Mouse (Mus musculus): Measurements from ENCODE around the gene Cela3b. TPM values are rescaled to one million over a fixed set of nuclear protein-coding genes. Genes with fewer than 3 reads are reported as not detected.

Gene Cela3b
- polyA plus RNA-seq, 1 experiment = not detected

DNA sequence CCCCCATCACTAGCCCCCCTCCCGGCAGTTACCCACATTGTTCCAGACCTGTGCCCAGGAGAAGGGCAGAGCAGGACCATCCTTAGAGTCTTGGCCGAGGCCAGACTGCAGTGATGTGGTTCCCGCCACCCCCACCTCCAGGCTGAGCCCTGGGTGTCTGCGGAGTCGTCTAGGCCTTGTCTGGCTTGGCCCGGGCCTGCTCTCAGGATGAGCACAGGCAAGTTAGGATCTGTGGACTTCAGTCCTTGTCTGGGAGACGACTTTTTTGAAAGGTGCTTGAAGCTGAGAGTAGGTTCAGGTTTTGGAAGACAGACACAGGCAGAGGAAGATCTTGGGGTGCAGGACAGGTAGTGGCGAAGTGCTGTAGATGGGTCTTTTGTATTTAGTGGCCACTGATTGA, 41.0 kb upstream of the Cela3b start:
- Histone ChIP-seq H3K79me2 (ENCODE audit: control insufficient read depth, insufficient read depth) (peaks cover 78% of the 10 kb centered on the region), H3K4me3 (ENCODE audit: insufficient read depth, poor library complexity, severe bottlenecking) (peak overlapping the region; percentile 93), H3K79me3 (ENCODE audit: low read depth) (peaks cover 68% of the 10 kb centered on the region), H3ac (ENCODE audit: control insufficient read depth, insufficient read length, low read depth) (peak overlapping the region; percentile 34), H3K36me3 (ENCODE audit: control insufficient read depth, insufficient read depth) (peaks cover 24% of the 10 kb centered on the region), H3K27me3 (ENCODE audit: control insufficient read depth, insufficient read depth, insufficient read length) (no peaks in the 10 kb centered on the region)
- TF ChIP-seq MYOG (IDR thresholded peaks at IDR 0.05; ENCODE audit: control insufficient read depth, extremely low read depth, insufficient read length) (no peak), FOSL1 (IDR thresholded peaks at IDR 0.05; ENCODE audit: insufficient read depth, low read length, poor library complexity, severe bottlenecking) (no peak), MYOD1 (IDR thresholded peaks at IDR 0.05; ENCODE audit: control insufficient read depth, insufficient read length, low read depth) (no peak), CEBPB (IDR thresholded peaks at IDR 0.05; ENCODE audit: low read depth) (no peak), USF1 (IDR thresholded peaks at IDR 0.05; ENCODE audit: low read depth) (no peak), MAX (IDR thresholded peaks at IDR 0.05) (no peak), CTCF (IDR thresholded peaks at IDR 0.05; ENCODE audit: control insufficient read depth, insufficient read depth, insufficient read length) (no peak)

DNA sequence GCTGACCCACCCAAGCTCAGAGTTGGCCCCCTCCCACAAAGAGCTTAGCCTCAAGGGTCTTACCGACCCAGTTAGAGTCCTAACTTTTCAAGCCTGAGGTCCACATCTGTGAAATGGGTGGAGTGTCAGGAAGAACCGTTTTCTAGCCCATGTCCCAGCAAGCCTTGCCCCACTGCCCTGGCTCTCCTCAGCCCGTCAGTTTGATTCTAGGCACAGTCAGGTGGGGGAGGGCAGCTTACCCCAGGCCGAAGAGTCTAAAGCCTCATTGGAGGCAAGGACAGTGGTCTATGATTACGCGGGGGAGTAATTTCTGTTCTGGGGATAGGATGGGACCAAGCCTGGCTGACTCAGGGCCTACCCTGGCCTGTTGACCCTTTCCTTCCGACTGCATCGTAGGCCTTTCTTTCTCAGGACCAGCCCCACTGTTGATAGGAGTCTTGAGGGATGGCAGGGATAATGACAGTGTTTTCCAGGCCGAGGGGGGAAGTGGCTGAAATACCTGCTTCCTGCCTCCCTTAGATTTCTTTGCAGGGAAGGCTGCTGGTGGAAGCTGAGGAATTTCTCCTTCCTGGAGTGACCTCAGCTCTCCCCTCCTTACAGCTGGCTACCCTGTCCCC, 40.5 kb upstream of the Cela3b start:
- H3K4me3 ChIP-seq (ENCODE audit: insufficient read depth, poor library complexity, severe bottlenecking) = peak overlapping the region; percentile 93
- H3K79me3 ChIP-seq (ENCODE audit: low read depth) = peaks cover 64% of the 10 kb centered on the region
- no peaks in the 10 kb centered on the region for H3K27me3 ChIP-seq (ENCODE audit: control insufficient read depth, insufficient read depth, insufficient read length)
- peaks cover 73% of the 10 kb centered on the region for H3K79me2 ChIP-seq (ENCODE audit: control insufficient read depth, insufficient read depth)
- peaks cover 24% of the 10 kb centered on the region for H3K36me3 ChIP-seq (ENCODE audit: control insufficient read depth, insufficient read depth)
- peak overlapping the region; percentile 63 for H3ac ChIP-seq (ENCODE audit: control insufficient read depth, insufficient read length, low read depth)
- TF ChIP-seq CTCF (IDR thresholded peaks at IDR 0.05; ENCODE audit: control insufficient read depth, insufficient read depth, insufficient read length) (no peak), USF1 (IDR thresholded peaks at IDR 0.05; ENCODE audit: low read depth) (no peak), MYOG (IDR thresholded peaks at IDR 0.05; ENCODE audit: control insufficient read depth, extremely low read depth, insufficient read length) (no peak), MYOD1 (IDR thresholded peaks at IDR 0.05; ENCODE audit: control insufficient read depth, insufficient read length, low read depth) (no peak), FOSL1 (IDR thresholded peaks at IDR 0.05; ENCODE audit: insufficient read depth, low read length, poor library complexity, severe bottlenecking) (no peak), CEBPB (IDR thresholded peaks at IDR 0.05; ENCODE audit: low read depth) (no peak), MAX (IDR thresholded peaks at IDR 0.05) (no peak)

DNA sequence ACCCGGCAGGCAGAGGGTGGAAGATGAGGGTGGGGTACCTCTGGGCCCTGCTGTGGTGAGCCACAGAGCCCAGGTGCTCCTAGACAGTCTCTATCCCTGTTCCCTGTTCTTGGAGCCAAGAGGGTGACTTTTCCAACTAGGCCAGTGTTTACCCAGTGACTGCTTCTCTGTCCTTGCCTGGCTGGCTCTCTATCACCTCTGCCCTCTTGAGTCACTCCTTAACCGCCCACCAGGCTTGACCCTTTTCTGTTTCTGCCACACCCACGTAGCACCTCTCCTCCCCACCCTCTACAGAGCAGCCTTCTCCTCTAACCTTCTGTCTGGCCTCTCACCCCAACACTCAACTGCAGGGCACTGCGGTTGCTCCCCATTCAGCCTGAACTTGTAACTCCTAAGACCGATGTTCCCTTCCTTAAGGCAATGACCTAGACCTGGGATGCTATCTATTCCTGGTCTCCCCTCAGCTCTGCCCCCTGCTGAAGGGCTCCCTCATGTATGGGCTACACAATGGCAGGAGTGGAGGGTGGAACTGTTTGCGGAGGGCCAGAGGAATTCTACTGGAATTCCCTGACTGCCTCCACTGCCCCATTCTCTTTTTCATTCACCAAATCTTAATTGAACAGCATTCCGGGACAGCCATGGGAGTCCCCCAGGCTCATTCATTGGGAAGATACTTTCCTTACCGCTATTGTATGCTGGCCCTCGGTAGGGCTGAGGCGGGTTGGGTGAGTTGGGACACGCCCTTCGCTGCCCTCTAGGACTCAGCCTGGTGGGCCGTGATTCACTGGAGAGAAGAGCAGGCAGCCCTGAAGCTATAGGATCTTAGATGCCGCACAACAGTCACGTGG, 39.7 kb upstream of the Cela3b start:
- no peak for TF ChIP-seq MAX (IDR thresholded peaks at IDR 0.05)
- TF ChIP-seq CTCF (IDR thresholded peaks at IDR 0.05; ENCODE audit: control insufficient read depth, insufficient read depth, insufficient read length) = no peak
- no peak for TF ChIP-seq CEBPB (IDR thresholded peaks at IDR 0.05; ENCODE audit: low read depth)
- TF ChIP-seq USF1 (IDR thresholded peaks at IDR 0.05; ENCODE audit: low read depth) = no peak
- no peaks in the 10 kb centered on the region for H3K27me3 ChIP-seq (ENCODE audit: control insufficient read depth, insufficient read depth, insufficient read length)
- peak overlapping the region; percentile 83 for H3ac ChIP-seq (ENCODE audit: control insufficient read depth, insufficient read length, low read depth)
- H3K36me3 ChIP-seq (ENCODE audit: control insufficient read depth, insufficient read depth) = peaks cover 24% of the 10 kb centered on the region
- H3K79me3 ChIP-seq (ENCODE audit: low read depth) = peaks cover 57% of the 10 kb centered on the region
- peak overlapping the region; percentile 93 for H3K4me3 ChIP-seq (ENCODE audit: insufficient read depth, poor library complexity, severe bottlenecking)
- peaks cover 66% of the 10 kb centered on the region for H3K79me2 ChIP-seq (ENCODE audit: control insufficient read depth, insufficient read depth)

DNA sequence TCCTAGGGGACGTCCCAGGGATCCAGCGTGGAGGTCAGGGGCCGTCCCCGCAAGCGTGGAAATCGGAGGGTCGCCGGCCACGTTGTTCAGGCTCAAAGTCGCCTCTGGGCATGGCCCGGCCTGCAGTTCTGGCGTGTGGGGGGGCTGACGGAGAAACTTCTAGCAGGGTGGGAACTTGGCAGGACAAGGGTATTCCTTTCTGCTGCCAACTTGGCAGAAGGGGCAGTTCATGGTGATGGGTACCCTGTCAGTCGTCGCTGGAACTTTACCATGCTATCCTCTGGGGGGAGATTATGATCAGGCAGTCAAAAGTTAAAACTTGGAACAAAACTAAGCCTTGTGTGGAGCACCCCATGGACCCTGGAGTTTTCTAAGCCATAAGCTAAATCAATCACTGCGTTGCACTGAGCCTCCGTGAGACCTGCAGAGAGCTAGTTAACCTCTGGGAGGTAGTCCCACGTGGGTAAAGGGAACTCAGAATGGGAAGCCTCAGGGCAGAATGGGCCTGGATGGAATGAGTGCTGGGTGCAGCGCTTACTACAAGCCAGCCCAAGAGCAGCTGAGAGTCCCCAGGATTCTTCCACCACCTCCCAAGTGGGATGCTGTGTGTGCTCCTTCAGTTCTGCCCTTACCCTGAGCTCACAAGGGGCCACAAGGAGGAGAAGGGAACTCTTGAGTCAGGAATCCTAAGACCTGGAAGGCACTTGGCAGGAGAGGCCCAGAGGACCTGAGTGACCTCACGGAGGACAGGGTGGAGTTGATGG, 38.9 kb upstream of the Cela3b start:
- no peak for TF ChIP-seq CTCF (IDR thresholded peaks at IDR 0.05; ENCODE audit: control insufficient read depth, insufficient read depth, insufficient read length)
- TF ChIP-seq USF1 (IDR thresholded peaks at IDR 0.05; ENCODE audit: low read depth) = no peak
- TF ChIP-seq MAX (IDR thresholded peaks at IDR 0.05) = no peak
- TF ChIP-seq FOSL1 (IDR thresholded peaks at IDR 0.05; ENCODE audit: insufficient read depth, low read length, poor library complexity, severe bottlenecking) = no peak
- no peak for TF ChIP-seq MYOD1 (IDR thresholded peaks at IDR 0.05; ENCODE audit: control insufficient read depth, insufficient read length, low read depth)
- TF ChIP-seq CEBPB (IDR thresholded peaks at IDR 0.05; ENCODE audit: low read depth) = no peak
- Histone ChIP-seq H3K79me2 (ENCODE audit: control insufficient read depth, insufficient read depth) (peaks cover 58% of the 10 kb centered on the region), H3K27me3 (ENCODE audit: control insufficient read depth, insufficient read depth, insufficient read length) (no peaks in the 10 kb centered on the region), H3K4me3 (ENCODE audit: insufficient read depth, poor library complexity, severe bottlenecking) (peak overlapping the region; percentile 93), H3ac (ENCODE audit: control insufficient read depth, insufficient read length, low read depth) (peak overlapping the region; percentile 83), H3K36me3 (ENCODE audit: control insufficient read depth, insufficient read depth) (peaks cover 16% of the 10 kb centered on the region), H3K79me3 (ENCODE audit: low read depth) (peaks cover 49% of the 10 kb centered on the region)

DNA sequence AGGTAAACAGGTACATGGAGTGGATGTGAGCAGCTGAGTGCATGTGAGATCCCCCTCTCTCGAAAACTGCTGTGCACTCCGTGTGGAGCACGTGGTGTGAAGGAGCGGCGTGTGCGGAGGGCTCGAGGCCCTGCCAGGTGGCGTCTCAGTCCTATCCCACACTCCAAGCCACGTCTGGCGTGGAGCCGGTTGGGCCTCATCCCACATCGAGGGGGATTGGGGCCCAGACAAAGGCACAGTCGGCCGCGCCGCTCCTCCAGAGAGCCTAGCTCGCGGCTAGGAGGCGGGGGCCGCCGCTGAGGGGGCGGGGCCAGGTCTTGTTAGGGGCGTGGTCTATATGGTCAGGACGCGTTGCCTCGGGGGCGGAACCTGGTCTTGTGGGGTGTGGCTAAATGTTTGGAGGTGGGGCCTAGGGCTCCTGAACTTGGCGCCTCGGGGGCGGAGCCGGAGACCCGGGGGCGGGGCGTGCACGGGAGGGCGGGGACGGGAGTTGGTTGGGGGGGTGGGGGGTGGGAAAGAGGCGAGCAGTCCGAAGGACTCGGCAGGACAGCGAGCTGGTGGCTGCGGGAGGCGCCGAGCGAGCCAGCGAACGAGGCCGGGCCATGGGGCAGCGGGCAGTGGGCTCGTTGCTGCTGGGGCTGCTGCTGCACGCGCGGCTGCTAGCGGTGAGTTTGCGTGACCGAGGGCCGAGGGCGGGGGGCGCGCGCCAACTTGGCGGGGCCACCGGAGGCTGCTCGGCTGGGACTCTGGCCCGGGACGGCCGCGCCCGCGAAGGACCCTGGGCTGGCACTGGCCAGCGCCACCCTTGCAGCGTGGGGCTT, 38.1 kb upstream of the Cela3b start, which contains the start of gene Hspg2:
Gene Hspg2 (plus strand): TSS at position 510 of the 821 bp plus-strand sequence.
- TF ChIP-seq MAX (IDR thresholded peaks at IDR 0.05) = peak; percentile 27
- no peak for TF ChIP-seq USF1 (IDR thresholded peaks at IDR 0.05; ENCODE audit: low read depth)
- no peak for TF ChIP-seq MYOG (IDR thresholded peaks at IDR 0.05; ENCODE audit: control insufficient read depth, extremely low read depth, insufficient read length)
- peak within 1 kb of the TSS; percentile 93 for H3K4me3 ChIP-seq (ENCODE audit: insufficient read depth, poor library complexity, severe bottlenecking)

More for the DNA sequence above, 38.1 kb upstream of the Cela3b start, which contains the start of gene Hspg2:
- Histone ChIP-seq H3K36me3 (ENCODE audit: control insufficient read depth, insufficient read depth) (peaks cover 14% of the 10 kb centered on the region), H3K79me2 (ENCODE audit: control insufficient read depth, insufficient read depth) (peaks cover 50% of the 10 kb centered on the region), H3K27me3 (ENCODE audit: control insufficient read depth, insufficient read depth, insufficient read length) (no peaks in the 10 kb centered on the region), H3K79me3 (ENCODE audit: low read depth) (peaks cover 45% of the 10 kb centered on the region), H3ac (ENCODE audit: control insufficient read depth, insufficient read length, low read depth) (peak within 1 kb of the TSS; percentile 83)
